Mouse (Mus musculus) brain, embryonic 14.5 days (tissue): ENCODE data around the gene Chst1.

Source experiments
- CTCF ChIP-seq: fragments of 200-500 bp; IDR thresholded peaks from 2 replicates; pipeline ENCODE4 v1.5.1; 2012; ENCODE audit warnings: inconsistent platforms, mild to moderate bottlenecking, moderate library complexity, borderline replicate concordance; ENCODE audit not compliant: insufficient read depth, insufficient read length; ENCODE audit errors: extremely low read depth
- POLR2A ChIP-seq: fragments of 200-500 bp; IDR thresholded peaks from 2 replicates; pipeline ENCODE4 v1.6.1; 2012; ENCODE audit warnings: mild to moderate bottlenecking, inconsistent platforms, borderline replicate concordance; ENCODE audit not compliant: poor library complexity, insufficient read depth, insufficient read length, severe bottlenecking; ENCODE audit errors: extremely low read depth

- TF ChIP-seq POLR2A (no peak), CTCF (no peak)
Observed at GRCm38 (mm10) chr2:92617077-92617756, 17.7 kb downstream of the Chst1 start.
